Mouse (Mus musculus) heart, postnatal 25 days (tissue): Measurements from ENCODE around the gene Nr1d1. TPM values are rescaled to one million over a fixed set of nuclear protein-coding genes. Genes with fewer than 3 reads are reported as not detected.

ENCODE experiments used
- DNase-seq: peaks from one replicate; pipeline ENCODE4 v3.0.0; 2022; ENCODE audit warnings: low spot score
- intact Hi-C: fragments of 180-260 bp; cut with DNase I; formaldehyde crosslinking; loops from one replicate; pipeline ENCODE4 v1.15.1; 2025
- total RNA-seq, 2 experiments: library from RNA; stranded (reverse); gene quantifications; 2 replicates each; pipeline ENCODE4 v1.2.3; 2021

The Nr1d1 gene
- total RNA-seq, 2 experiments from 2014 or later = 61.2 to 129 TPM

GRCm38 (mm10) chr11:98789219-98789807 is 14.2 kb upstream of the Nr1d1 start:
- intact Hi-C loops = loop anchor here (2.0 kb wide), 2 partner anchors 39 to 79 kb away; no protein-coding TSS in a partner anchor
- no peak for DNase-seq

GRCm38 (mm10) chr11:98788550-98789218 is 13.6 kb upstream of the Nr1d1 start:
- peak; percentile 87 for DNase-seq
- intact Hi-C loops = loop anchor here (2.0 kb wide), 2 partner anchors 40 to 78 kb away; no protein-coding TSS in a partner anchor

GRCm38 (mm10) chr11:98788139-98788538 is 13.0 kb upstream of the Nr1d1 start:
- intact Hi-C loops = loop anchor here (2.0 kb wide), 2 partner anchors 41 to 77 kb away; no protein-coding TSS in a partner anchor
- DNase-seq = no peak

- no peak for DNase-seq
Measured at GRCm38 (mm10) chr11:98787691-98788090, 12.6 kb upstream of the Nr1d1 start.

GRCm38 (mm10) chr11:98787229-98787628 is 12.1 kb upstream of the Nr1d1 start:
- intact Hi-C loops = loop anchor here (1.0 to 2.0 kb wide), 2 partner anchors 14 to 46 kb away; no protein-coding TSS in a partner anchor
- DNase-seq = no peak

More at GRCm38 (mm10) chr11:98787691-98788090, 12.6 kb upstream of the Nr1d1 start:
- intact Hi-C loops = loop anchor here (1.0 to 2.0 kb wide), 4 partner anchors 15 to 77 kb away; no protein-coding TSS in a partner anchor

GRCm38 (mm10) chr11:98786359-98787214 is 11.5 kb upstream of the Nr1d1 start:
- peak; percentile 96 for DNase-seq
- intact Hi-C loops = loop anchor here (1.0 to 2.0 kb wide), 2 partner anchors 14 to 45 kb away; no protein-coding TSS in a partner anchor

GRCm38 (mm10) chr11:98785772-98786281 is 10.7 kb upstream of the Nr1d1 start:
- intact Hi-C loops = loop anchor here (2.0 kb wide), 1 partner anchor 13 kb away; no protein-coding TSS in a partner anchor

GRCm38 (mm10) chr11:98785214-98785613 is 10.1 kb upstream of the Nr1d1 start:
- intact Hi-C loops = no loop called here
- peak; percentile 21 for DNase-seq

More at GRCm38 (mm10) chr11:98785772-98786281, 10.7 kb upstream of the Nr1d1 start:
- DNase-seq = peak; percentile 86

GRCm38 (mm10) chr11:98784139-98784538 is 9.0 kb upstream of the Nr1d1 start:
- no peak for DNase-seq
- intact Hi-C loops = no loop called here

GRCm38 (mm10) chr11:98783236-98783696 is 8.1 kb upstream of the Nr1d1 start:
- peak; percentile 99 for DNase-seq

GRCm38 (mm10) chr11:98782651-98783235 is 7.6 kb upstream of the Nr1d1 start:
- intact Hi-C loops = loop anchor here (1.0 kb wide), 1 partner anchor 7 kb away; the partner anchor contains the start of gene Nr1d1
- no peak for DNase-seq

More at GRCm38 (mm10) chr11:98783236-98783696, 8.1 kb upstream of the Nr1d1 start:
- intact Hi-C loops = loop anchor here (1.0 kb wide), 1 partner anchor 8 kb away; the partner anchor contains the start of gene Nr1d1

- intact Hi-C loops = no loop called here
- DNase-seq = peak; percentile 74
Measured at GRCm38 (mm10) chr11:98781851-98782512, 6.8 kb upstream of the Nr1d1 start.

GRCm38 (mm10) chr11:98777888-98778287 is 2.8 kb upstream of the Nr1d1 start:
- DNase-seq = no peak
- intact Hi-C loops = no loop called here

- intact Hi-C loops = no loop called here
- DNase-seq = peak; percentile 68
Measured at GRCm38 (mm10) chr11:98776843-98777590, 1.9 kb upstream of the Nr1d1 start.

GRCm38 (mm10) chr11:98776052-98776764 is 1.1 kb upstream of the Nr1d1 start:
- DNase-seq = no peak
- intact Hi-C loops = no loop called here

- DNase-seq = peak; percentile 100
- intact Hi-C loops = loop anchor here (1.0 kb wide), 1 partner anchor 8 kb away; no protein-coding TSS in a partner anchor
Measured at GRCm38 (mm10) chr11:98775348-98776051, 367 bp upstream of the Nr1d1 start.
